Mouse (Mus musculus) small intestine, adult 2 months (tissue): ENCODE measurements at regions not wholly inside any gene's neighbourhood (a gene's known extent, or its start where the extent isn't known, plus 50 kb on each side); places are given as distances from the start of the nearest gene placed in this dataset.

ENCODE experiments used
- CTCF ChIP-seq: fragments of 200-500 bp; IDR thresholded peaks from 2 replicates; pipeline ENCODE4 v1.5.1; 2012; ENCODE audit warnings: low read depth, mild to moderate bottlenecking, control low read depth, inconsistent platforms, low read length, moderate library complexity, mixed read lengths; ENCODE audit not compliant: insufficient replicate concordance, insufficient read length; ENCODE audit errors: extremely low read depth
- POLR2A ChIP-seq: fragments of 200-500 bp; IDR thresholded peaks from 2 replicates; pipeline ENCODE4 v1.6.1; 2012; ENCODE audit warnings: low read depth, mild to moderate bottlenecking, control low read depth, inconsistent platforms, low read length, moderate library complexity

GRCm38 (mm10) chr6:140212403-140212802 lies 171.1 kb upstream of the Plcz1 start:
- TF ChIP-seq POLR2A (no peak), CTCF (no peak)
